Mouse (Mus musculus) frontal cortex, postnatal 10 days (tissue): ENCODE results near the gene Myof.

Experiments
- DNase-seq, 2 experiments: peaks; one replicate each; pipeline ENCODE4 v3.0.0; 2022; ENCODE audit warnings: low spot score in 2 of 2, mixed read lengths in 1 of 2

Gene Myof

GRCm38 (mm10) chr19:38043281-38043981, at the start of gene Myof:
Gene Myof, minus strand, starts transcription at chr19:38043577.
- no peak for DNase-seq

GRCm38 (mm10) chr19:38091512-38091985, 48.2 kb upstream of the Myof start:
- DNase-seq: no peak

GRCm38 (mm10) chr19:38089358-38089757, 46.0 kb upstream of the Myof start:
- no peak for DNase-seq

- DNase-seq: peak; percentile 12 to 22
Measured at GRCm38 (mm10) chr19:38086948-38087551, 43.7 kb upstream of the Myof start.

GRCm38 (mm10) chr19:38085841-38086240, 42.5 kb upstream of the Myof start:
- DNase-seq: no peak

- no peak for DNase-seq
Measured at GRCm38 (mm10) chr19:38082931-38083525, 39.7 kb upstream of the Myof start.

- DNase-seq: no peak
Measured at GRCm38 (mm10) chr19:38081361-38081760, 38.0 kb upstream of the Myof start.

- DNase-seq: no peak
Measured at GRCm38 (mm10) chr19:38077851-38078540, 34.6 kb upstream of the Myof start.

GRCm38 (mm10) chr19:38076251-38076650, 32.9 kb upstream of the Myof start:
- DNase-seq: no peak

GRCm38 (mm10) chr19:38075051-38075450, 31.7 kb upstream of the Myof start:
- no peak for DNase-seq

- DNase-seq: no peak
Measured at GRCm38 (mm10) chr19:38073226-38073625, 29.8 kb upstream of the Myof start.

- DNase-seq: no peak
Measured at GRCm38 (mm10) chr19:38064051-38064450, 20.7 kb upstream of the Myof start.

GRCm38 (mm10) chr19:38063201-38063600, 19.8 kb upstream of the Myof start:
- DNase-seq: no peak

GRCm38 (mm10) chr19:38056931-38057330, 13.6 kb upstream of the Myof start:
- DNase-seq: no peak

GRCm38 (mm10) chr19:38056276-38056675, 12.9 kb upstream of the Myof start:
- no peak for DNase-seq

GRCm38 (mm10) chr19:38055798-38056197, 12.4 kb upstream of the Myof start:
- no peak for DNase-seq

- peak; percentile 88 to 94 for DNase-seq
Measured at GRCm38 (mm10) chr19:38054720-38055192, 11.4 kb upstream of the Myof start, which contains the start of gene Cep55. Gene Cep55, plus strand, starts transcription at chr19:38055011.

GRCm38 (mm10) chr19:38054149-38054719, 10.9 kb upstream of the Myof start:
- no peak for DNase-seq

GRCm38 (mm10) chr19:38053227-38054041, 10.1 kb upstream of the Myof start:
- DNase-seq: no peak

- DNase-seq: no peak
Measured at GRCm38 (mm10) chr19:38049686-38050085, 6.3 kb upstream of the Myof start.

- DNase-seq: no peak
Measured at GRCm38 (mm10) chr19:38045198-38045597, 1.8 kb upstream of the Myof start.
